Mouse (Mus musculus) fibroblast of lung, adult 2 months (primary cell): ENCODE data around the gene Lrrc43.
"Not testable (repeated sequence)": the region's sequence is repeated elsewhere in the genome, so short reads cannot be mapped to it uniquely, and the experiment has no call there.

Source experiments
- DNase-seq: peaks from one replicate; pipeline ENCODE4 v3.0.0-alpha.2; 2011; ENCODE audit warnings: low read depth

The Lrrc43 gene

GRCm38 (mm10) chr5:123489112-123489785, at the start of gene Lrrc43, which contains the start of gene Il31:
Gene Lrrc43, plus strand, starts transcription at chr5:123489305.
Gene Il31, minus strand, starts transcription at chr5:123489489.
- no peak for DNase-seq

GRCm38 (mm10) chr5:123439312-123439711, 49.8 kb upstream of the Lrrc43 start:
- DNase-seq, result no peak

- DNase-seq, result no peak
Measured at GRCm38 (mm10) chr5:123439941-123440340, 49.2 kb upstream of the Lrrc43 start.

- DNase-seq, result no peak
Measured at GRCm38 (mm10) chr5:123440664-123441063, 48.4 kb upstream of the Lrrc43 start.

GRCm38 (mm10) chr5:123442283-123442682, 46.8 kb upstream of the Lrrc43 start:
- no peak for DNase-seq

- peak; percentile 55 for DNase-seq
Measured at GRCm38 (mm10) chr5:123444069-123444468, 45.0 kb upstream of the Lrrc43 start.

GRCm38 (mm10) chr5:123444849-123445334, 44.2 kb upstream of the Lrrc43 start:
- no peak for DNase-seq

GRCm38 (mm10) chr5:123451886-123452285, 37.2 kb upstream of the Lrrc43 start:
- DNase-seq, result no peak

- no peak for DNase-seq
Measured at GRCm38 (mm10) chr5:123461420-123461819, 27.7 kb upstream of the Lrrc43 start.

GRCm38 (mm10) chr5:123464638-123465037, 24.5 kb upstream of the Lrrc43 start:
- no peak for DNase-seq

GRCm38 (mm10) chr5:123470784-123471400, 18.2 kb upstream of the Lrrc43 start:
- no peak for DNase-seq

GRCm38 (mm10) chr5:123473817-123474216, 15.3 kb upstream of the Lrrc43 start:
- DNase-seq, result no peak

GRCm38 (mm10) chr5:123487659-123488395, 1.3 kb upstream of the Lrrc43 start:
- DNase-seq, result no peak

GRCm38 (mm10) chr5:123489935-123490334, 830 bp downstream of the Lrrc43 start:
- DNase-seq, result no peak

GRCm38 (mm10) chr5:123499717-123500116, 10.6 kb downstream of the Lrrc43 start:
- DNase-seq, result no peak

- DNase-seq, result no peak
Measured at GRCm38 (mm10) chr5:123501973-123502372, 12.9 kb downstream of the Lrrc43 start.

GRCm38 (mm10) chr5:123507936-123508723, 19.0 kb downstream of the Lrrc43 start:
- DNase-seq, result peak; percentile 61

GRCm38 (mm10) chr5:123508921-123509320, 19.8 kb downstream of the Lrrc43 start:
- DNase-seq, result no peak

- DNase-seq, result no peak
Measured at GRCm38 (mm10) chr5:123510160-123510559, 21.1 kb downstream of the Lrrc43 start, which contains the start of gene B3gnt4. Gene B3gnt4, plus strand, starts transcription at chr5:123510460.

- DNase-seq, result not testable (repeated sequence)
Measured at GRCm38 (mm10) chr5:123511426-123511825, 22.3 kb downstream of the Lrrc43 start.

GRCm38 (mm10) chr5:123512102-123512501, 23.0 kb downstream of the Lrrc43 start:
- no peak for DNase-seq

GRCm38 (mm10) chr5:123514871-123515270, 25.8 kb downstream of the Lrrc43 start:
- DNase-seq, result no peak
